23 mouse cellular contexts compared by ENCODE assay signal in the genomic region with DNA sequence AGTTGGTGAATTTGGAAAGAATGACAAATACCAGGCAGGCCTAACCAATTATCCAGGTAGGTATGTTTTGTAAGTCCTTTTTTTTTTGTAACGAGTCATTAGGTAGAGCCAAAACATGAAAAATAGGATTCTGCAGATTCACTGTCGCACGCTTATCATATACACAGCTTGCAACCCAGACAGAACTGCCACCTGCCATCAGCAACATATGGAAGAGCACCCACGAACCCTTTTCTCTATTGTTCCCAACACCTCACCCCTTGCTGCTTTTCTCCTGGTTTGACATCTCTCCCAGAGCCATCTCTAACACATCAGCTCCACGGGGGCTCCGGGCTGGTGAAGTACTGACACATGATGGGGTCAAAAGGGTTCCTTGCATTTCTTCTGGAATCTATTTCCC. TPM values are rescaled to one million over a fixed set of nuclear protein-coding genes. Genes with fewer than 3 reads are reported as not detected.
DNase-seq lines count a peak whose midpoint lies in the region; ATAC-seq lines count a peak whose summit lies in the region.
"Had no signal": no experiment of that assay in that cellular context is flagged by ENCODE, and none has a peak within 500 bp of the region (broad histone marks: within the 10 kb centered on the region; RNA-seq: fewer than 3 reads in every experiment).

No protein-coding gene starts in this region.

- H3K27ac ChIP-seq in forebrain, embryonic 13.5 days: no peak overlapping the region
- H3K27ac ChIP-seq in forebrain, embryonic 11.5 days (ENCODE audit: low read depth, low read length): no peak overlapping the region
- H3K27ac ChIP-seq: embryonic facial prominence, embryonic 10.5 days; heart, embryonic 13.5 days; hindbrain, embryonic 15.5 days had no signal

- 75% methylated on average over 6 of the region's 6 CpGs for whole genome bisulfite sequencing in forebrain, embryonic 13.5 days
- WGBS in forebrain, embryonic 11.5 days: 74% methylated on average over 6 of the region's 6 CpGs

- no peak overlapping the region for H3K9ac ChIP-seq in forebrain, embryonic 13.5 days
- H3K9ac ChIP-seq in forebrain, embryonic 11.5 days (ENCODE audit: low read length): no peak overlapping the region
- H3K9ac ChIP-seq: heart, embryonic 13.5 days; hindbrain, embryonic 15.5 days had no signal

- no peak overlapping the region for H3K4me3 ChIP-seq in forebrain, embryonic 13.5 days
- no peak overlapping the region for H3K4me3 ChIP-seq in forebrain, embryonic 11.5 days (ENCODE audit: low read depth, low read length)
- H3K4me3 ChIP-seq: embryonic facial prominence, embryonic 10.5 days; heart, embryonic 13.5 days; hindbrain, embryonic 15.5 days had no signal

- intact Hi-C loops in left cerebral cortex, postnatal 14 days (cut with DNase I): loop anchor here (5.0 kb wide), 1 partner anchor 237 kb away; no protein-coding TSS in a partner anchor

- no peak for DNase-seq in forebrain, embryonic 11.5 days (ENCODE audit: low spot score)
- no peak for DNase-seq in frontal cortex, postnatal 25 days (ENCODE audit: low spot score in 2 of 2)
- peak; percentile 6 to 29 for DNase-seq in left cerebral cortex, adult 8-10 months (ENCODE audit: low spot score in 2 of 2)
- no peak for DNase-seq in left cerebral cortex, postnatal 14 days (ENCODE audit: low spot score in 2 of 2)
- no peak for DNase-seq in kidney, postnatal 10 days
- DNase-seq: adrenal gland, adult 8-10 months; B cell, adult 2 months; cerebellum, adult 18-20 months; cerebellum, adult 9-11 months; cerebellum, postnatal 36 days; gastrocnemius, postnatal 36 days; heart, adult 11 months; heart, postnatal 36 days had no signal

- ATAC-seq in forebrain, embryonic 13.5 days: peak; percentile 29; the same call in 1 of the 2 replicates
- ATAC-seq in forebrain, embryonic 11.5 days (replicated peaks; ENCODE audit: low FRiP score): no peak
- 0 out of 2 replicates have a peak, but pooled peaks have one; percentile 24 for ATAC-seq in frontal cortex, adult (ENCODE audit: low TSS enrichment)
- ATAC-seq: CD4-positive, CD25-positive, alpha-beta regulatory T cell, adult 4 months; intestine, embryonic 16.5 days had no signal

- H3K27me3 ChIP-seq in forebrain, embryonic 13.5 days: no peaks in the 10 kb centered on the region
- no peaks in the 10 kb centered on the region for H3K27me3 ChIP-seq in forebrain, embryonic 11.5 days (ENCODE audit: control insufficient read depth, insufficient read depth, low read length)
- H3K27me3 ChIP-seq: hindbrain, embryonic 15.5 days had no signal

- H3K36me3 ChIP-seq in forebrain, embryonic 13.5 days (ENCODE audit: poor library complexity, severe bottlenecking): no peaks in the 10 kb centered on the region
- no peaks in the 10 kb centered on the region for H3K36me3 ChIP-seq in forebrain, embryonic 11.5 days (ENCODE audit: control insufficient read depth, insufficient read depth, low read length)
- H3K36me3 ChIP-seq: embryonic facial prominence, embryonic 10.5 days; G1E; heart, embryonic 13.5 days; hindbrain, embryonic 15.5 days had no signal

- no peak overlapping the region for H3K4me2 ChIP-seq in forebrain, embryonic 13.5 days
- no peak overlapping the region for H3K4me2 ChIP-seq in forebrain, embryonic 11.5 days (ENCODE audit: low read depth, low read length, severe bottlenecking)
- H3K4me2 ChIP-seq: heart, embryonic 13.5 days; hindbrain, embryonic 15.5 days had no signal

- no peaks in the 10 kb centered on the region for H3K4me1 ChIP-seq in forebrain, embryonic 13.5 days
- H3K4me1 ChIP-seq in forebrain, embryonic 11.5 days (replicated peaks; ENCODE audit: control insufficient read depth, insufficient read depth, low read length): no peaks in the 10 kb centered on the region
- H3K4me1 ChIP-seq: embryonic facial prominence, embryonic 10.5 days; heart, embryonic 13.5 days; hindbrain, embryonic 15.5 days had no signal

- H3K9me3 ChIP-seq in forebrain, embryonic 13.5 days (replicated peaks): no peaks in the 10 kb centered on the region
- no peaks in the 10 kb centered on the region for H3K9me3 ChIP-seq in forebrain, embryonic 11.5 days (ENCODE audit: control insufficient read depth, low read length)
- H3K9me3 ChIP-seq: embryonic facial prominence, embryonic 10.5 days; G1E; hindbrain, embryonic 15.5 days had no signal

RNA-seq across cellular contexts. Expression of a gene that starts 16.5 kb away (rescaled TPM):
- 0.89 and 2.7 TPM in 2 replicates for polyA plus RNA-seq in forebrain, embryonic 13.5 days (2015; fragmentation: Nextera tagmentation; extraction: Ambion mirVana)
- 1.5 and 1.7 TPM in 2 replicates for polyA plus RNA-seq in forebrain, embryonic 11.5 days (2014; fragmentation: Nextera tagmentation; extraction: Ambion mirVana)
- total RNA-seq in left cerebral cortex, adult 8-10 months (2022): not detected
- not detected for total RNA-seq in left cerebral cortex, postnatal 14 days (2021)
- total RNA-seq: adrenal gland, adult 8-10 months; adrenal gland, postnatal 4 days; G1E; gastrocnemius, adult 8-10 months; gastrocnemius, postnatal 36 days; heart, postnatal 36 days had no signal
- polyA plus RNA-seq: CD4-positive, CD25-positive, alpha-beta regulatory T cell, adult 4 months; G1E had no signal

RNA-seq across cellular contexts. Expression of a gene that starts 31.9 kb away (rescaled TPM):
- polyA plus RNA-seq in forebrain, embryonic 13.5 days (2015; fragmentation: Nextera tagmentation; extraction: Ambion mirVana): 95.4 and 108 TPM in 2 replicates
- 109 and 129 TPM in 2 replicates for polyA plus RNA-seq in forebrain, embryonic 11.5 days (2014; fragmentation: Nextera tagmentation; extraction: Ambion mirVana)
- 10 to 100 TPM; 32.3 to 39.4 (median 34.5) TPM for total RNA-seq in left cerebral cortex, adult 8-10 months (2022)
- 10 to 100 TPM; 47.7 to 48.7 TPM for total RNA-seq in left cerebral cortex, postnatal 14 days (2021)

Comparison
In these comparisons a context has a peak if more than half of its experiments do, and no peak if none do; other contexts are left out.
1. DNase-seq: peak in left cerebral cortex, adult 8-10 months (2 of 2); none in forebrain, embryonic 11.5 days (single experiment), frontal cortex, postnatal 25 days (0 of 2), left cerebral cortex, postnatal 14 days (0 of 2) and kidney, postnatal 10 days (single experiment).